In genomic region chr1:56969364-56970360, GRCm38 (mm10) we compare ENCODE assay signal across 8 mouse cellular contexts. TPM values are rescaled to one million over a fixed set of nuclear protein-coding genes. Genes with fewer than 3 reads are reported as not detected.
DNase-seq lines count a peak whose midpoint lies in the region; ATAC-seq lines count a peak whose summit lies in the region.

No protein-coding gene starts in this region.

- WGBS in heart, embryonic 15.5 days = 2% methylated on average over 47 of the region's 47 CpGs
- 2% methylated on average over 47 of the region's 47 CpGs for WGBS in neural tube, embryonic 13.5 days

- H3K36me3 ChIP-seq in heart, embryonic 15.5 days = no peaks in the 10 kb centered on the region
- H3K36me3 ChIP-seq in neural tube, embryonic 13.5 days = no peaks in the 10 kb centered on the region

- peak; percentile 17 for DNase-seq in gastrocnemius, postnatal 14 days
- no peak for DNase-seq in gastrocnemius, postnatal 36 days
- peak; percentile 62 for DNase-seq in R1 (ENCODE audit: low read depth, low spot score)
- peak; percentile 66 to 74 for DNase-seq in kidney, postnatal 36 days
- DNase-seq in T-cell, adult 2 months (ENCODE audit: low spot score) = no peak
- DNase-seq in urinary bladder, postnatal 25 days (ENCODE audit: low spot score) = no peak

- H3K4me1 ChIP-seq in heart, embryonic 15.5 days (replicated peaks) = peaks cover 33% of the 10 kb centered on the region
- peaks cover 41% of the 10 kb centered on the region for H3K4me1 ChIP-seq in neural tube, embryonic 13.5 days (replicated peaks)

- intact Hi-C loops in gastrocnemius, postnatal 14 days (cut with DNase I; ENCODE audit: low total_unique reads) = no loop called here
- intact Hi-C loops in gastrocnemius, postnatal 36 days (cut with DNase I) = no loop called here

- no peak overlapping the region for H3K27ac ChIP-seq in heart, embryonic 15.5 days
- no peak overlapping the region for H3K27ac ChIP-seq in neural tube, embryonic 13.5 days (replicated peaks)

- H3K4me2 ChIP-seq in heart, embryonic 15.5 days = peak overlapping the region; percentile 66
- H3K4me2 ChIP-seq in neural tube, embryonic 13.5 days = peak overlapping the region; percentile 96

- no peak overlapping the region for H3K9ac ChIP-seq in heart, embryonic 15.5 days
- peak overlapping the region; percentile 17 for H3K9ac ChIP-seq in neural tube, embryonic 13.5 days

- H3K27me3 ChIP-seq in heart, embryonic 15.5 days = peaks cover 59% of the 10 kb centered on the region
- H3K27me3 ChIP-seq in neural tube, embryonic 13.5 days = peaks cover 51% of the 10 kb centered on the region

- peak overlapping the region; percentile 69 for H3K4me3 ChIP-seq in heart, embryonic 15.5 days
- peak overlapping the region; percentile 72 for H3K4me3 ChIP-seq in neural tube, embryonic 13.5 days

- H3K9me3 ChIP-seq in heart, embryonic 15.5 days (replicated peaks) = no peaks in the 10 kb centered on the region
- H3K9me3 ChIP-seq in neural tube, embryonic 13.5 days = no peaks in the 10 kb centered on the region

- no peak for ATAC-seq in heart, embryonic 15.5 days (replicated peaks; ENCODE audit: insufficient number of reproducible peaks, insufficient read depth, low FRiP score, low read depth)
- no peak for ATAC-seq in neural tube, embryonic 13.5 days (ENCODE audit: low read depth)

RNA-seq across cellular contexts. Expression of gene Satb2, which starts 8.8 kb away (rescaled TPM):
- total RNA-seq in gastrocnemius, postnatal 14 days (2021) = under 1 TPM; 0.35 to 0.40 TPM
- under 1 TPM; 0.26 to 0.62 TPM for total RNA-seq in gastrocnemius, postnatal 36 days (2021)
- 0.10 and 0.18 TPM in 2 replicates for polyA plus RNA-seq in heart, embryonic 15.5 days (2015; fragmentation: Nextera tagmentation; extraction: Ambion mirVana)
- 1.9 and 3.8 TPM in 2 replicates for polyA plus RNA-seq in neural tube, embryonic 13.5 days (2015; fragmentation: Nextera tagmentation; extraction: Ambion mirVana)

Comparison
In these comparisons a context has a peak if more than half of its experiments do, and no peak if none do; other contexts are left out.
1. DNase-seq: peak in gastrocnemius, postnatal 14 days (single experiment), R1 (single experiment) and kidney, postnatal 36 days (2 of 2); none in gastrocnemius, postnatal 36 days (0 of 2), T-cell, adult 2 months (single experiment) and urinary bladder, postnatal 25 days (single experiment).